Mouse (Mus musculus) myocyte (in vitro differentiated cells): ENCODE data around the gene Usp32.

Experiments used
- CEBPB ChIP-seq: IDR thresholded peaks from 2 replicates; pipeline ENCODE4 v1.6.1; 2011; ENCODE audit warnings: mild to moderate bottlenecking, moderate library complexity; ENCODE audit not compliant: poor library complexity, insufficient read depth, severe bottlenecking
- E2F4 ChIP-seq: IDR thresholded peaks from one replicate; pipeline ENCODE4 v1.6.1; 2011; ENCODE audit warnings: mild to moderate bottlenecking, control low read depth, moderate library complexity; ENCODE audit not compliant: insufficient read depth
- MAX ChIP-seq: IDR thresholded peaks from one replicate; pipeline ENCODE4 v1.6.1; 2011; ENCODE audit warnings: low read depth, mild to moderate bottlenecking, control low read depth
- MYOD1 ChIP-seq, 3 experiments: IDR thresholded peaks; one replicate each; pipeline ENCODE4 v1.6.1; 2011; ENCODE audit warnings: control low read depth in 2 of 3, low read depth in 2 of 3, mild to moderate bottlenecking in 2 of 3, moderate library complexity in 1 of 3; ENCODE audit not compliant: insufficient read length in 2 of 3, control insufficient read depth in 1 of 3
- MYOG ChIP-seq, 3 experiments: IDR thresholded peaks; one replicate each; pipeline ENCODE4 v1.6.1; 2011; ENCODE audit warnings: control low read depth in 2 of 3, low read depth in 2 of 3, mild to moderate bottlenecking in 2 of 3; ENCODE audit not compliant: insufficient read length in 2 of 3, control insufficient read depth in 1 of 3, insufficient read depth in 1 of 3
- POLR2A ChIP-seq: IDR thresholded peaks from one replicate; pipeline ENCODE4 v1.6.1; 2011; ENCODE audit warnings: low read depth, mild to moderate bottlenecking, control low read depth, moderate library complexity; ENCODE audit not compliant: insufficient read length
- POLR2AphosphoS2 ChIP-seq: IDR thresholded peaks from one replicate; pipeline ENCODE4 v1.6.1; 2011; ENCODE audit warnings: low read depth, control low read depth; ENCODE audit not compliant: insufficient read length
- TCF12 ChIP-seq: IDR thresholded peaks from one replicate; pipeline ENCODE4 v1.6.1; 2011; ENCODE audit warnings: mild to moderate bottlenecking, control low read depth; ENCODE audit not compliant: poor library complexity, insufficient read depth, severe bottlenecking
- USF1 ChIP-seq: IDR thresholded peaks from one replicate; pipeline ENCODE4 v1.6.1; 2011; ENCODE audit warnings: low read depth, mild to moderate bottlenecking, control low read depth, moderate library complexity

DNA sequence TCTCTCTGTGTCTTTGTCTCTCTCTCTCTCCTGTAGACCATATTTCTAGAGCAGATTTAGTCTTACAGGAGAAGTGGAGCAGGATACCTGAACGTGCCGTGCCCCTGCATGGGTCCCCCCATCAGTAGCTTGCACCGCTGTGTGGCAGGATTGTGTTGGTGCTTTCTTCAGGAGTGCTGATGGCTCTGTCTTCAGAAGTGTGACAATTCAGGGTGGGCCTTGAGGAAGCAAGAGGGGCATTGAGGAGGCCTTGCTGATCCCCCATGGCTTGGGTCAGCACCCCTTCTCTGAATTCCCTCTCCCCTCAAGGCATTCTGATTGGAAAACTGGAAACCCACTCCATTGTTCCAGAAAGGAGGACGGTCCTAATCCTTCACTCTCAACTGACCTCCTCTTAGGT lies 178.4 kb downstream of the Usp32 start:
- TF ChIP-seq POLR2A (no peak), MAX (no peak), MYOD1 (IDR thresholded peaks at IDR 0.05; ENCODE audit: control insufficient read depth in 1 of 3, insufficient read length in 2 of 3, low read depth in 2 of 3) (no peak), MYOG (IDR thresholded peaks at IDR 0.05; ENCODE audit: control insufficient read depth in 1 of 3, insufficient read depth in 1 of 3, insufficient read length in 2 of 3, low read depth in 2 of 3) (no peak), USF1 (no peak), CEBPB (no peak), POLR2AphosphoS2 (no peak), E2F4 (no peak), TCF12 (no peak)
